Mouse (Mus musculus) embryo, embryonic 10.5 days (tissue): ENCODE data around the gene Ugt1a6a.

Experiments
- DNase-seq: peaks from one replicate; pipeline ENCODE4 v3.0.0-alpha.2; 2015; ENCODE audit warnings: low spot score

Ugt1a6a gene

GRCm38 (mm10) chr1:88229566-88229965 lies 95.0 kb downstream of the Ugt1a6a start:
- no peak for DNase-seq

- no peak for DNase-seq
Measured at GRCm38 (mm10) chr1:88229986-88230385, 95.4 kb downstream of the Ugt1a6a start.

- no peak for DNase-seq
Measured at GRCm38 (mm10) chr1:88230421-88230820, 95.8 kb downstream of the Ugt1a6a start.

GRCm38 (mm10) chr1:88230981-88231802 lies 96.6 kb downstream of the Ugt1a6a start:
- DNase-seq = no peak

GRCm38 (mm10) chr1:88231803-88232499 lies 97.3 kb downstream of the Ugt1a6a start:
- no peak for DNase-seq

- no peak for DNase-seq
Measured at GRCm38 (mm10) chr1:88232664-88233380, 98.2 kb downstream of the Ugt1a6a start.

- no peak for DNase-seq
Measured at GRCm38 (mm10) chr1:88233421-88234247, 99.0 kb downstream of the Ugt1a6a start.

GRCm38 (mm10) chr1:88234248-88234610 lies 99.6 kb downstream of the Ugt1a6a start:
- no peak for DNase-seq

GRCm38 (mm10) chr1:88234646-88235045 lies 100.0 kb downstream of the Ugt1a6a start:
- DNase-seq = no peak

- DNase-seq = no peak
Measured at GRCm38 (mm10) chr1:88235046-88235893, 100.7 kb downstream of the Ugt1a6a start.

- no peak for DNase-seq
Measured at GRCm38 (mm10) chr1:88235894-88236415, 101.3 kb downstream of the Ugt1a6a start.

- no peak for DNase-seq
Measured at GRCm38 (mm10) chr1:88237311-88237710, 102.7 kb downstream of the Ugt1a6a start.

GRCm38 (mm10) chr1:88238771-88239170 lies 104.2 kb downstream of the Ugt1a6a start:
- no peak for DNase-seq

GRCm38 (mm10) chr1:88240072-88240471 lies 105.5 kb downstream of the Ugt1a6a start:
- no peak for DNase-seq

GRCm38 (mm10) chr1:88240579-88240978 lies 106.0 kb downstream of the Ugt1a6a start:
- DNase-seq = no peak

GRCm38 (mm10) chr1:88243861-88244260 lies 109.3 kb downstream of the Ugt1a6a start:
- no peak for DNase-seq

GRCm38 (mm10) chr1:88245881-88246280 lies 111.3 kb downstream of the Ugt1a6a start:
- no peak for DNase-seq

- DNase-seq = no peak
Measured at GRCm38 (mm10) chr1:88246386-88246785, 111.8 kb downstream of the Ugt1a6a start.

GRCm38 (mm10) chr1:88247660-88248059 lies 113.1 kb downstream of the Ugt1a6a start:
- no peak for DNase-seq

- no peak for DNase-seq
Measured at GRCm38 (mm10) chr1:88248658-88249057, 114.0 kb downstream of the Ugt1a6a start.

- DNase-seq = no peak
Measured at GRCm38 (mm10) chr1:88249596-88249995, 115.0 kb downstream of the Ugt1a6a start.
